Mouse (Mus musculus) thymus, postnatal 0 days (tissue): Measurements from ENCODE around the gene Sprr2e. TPM values are rescaled to one million over a fixed set of nuclear protein-coding genes. Genes with fewer than 3 reads are reported as not detected.

Source experiments
- DNase-seq: peaks from one replicate; pipeline ENCODE4 v3.0.0-alpha.2; 2015; ENCODE audit warnings: low spot score
- polyA plus RNA-seq: library from polyadenylated mRNA; unstranded; fragments of >200 nt; fragmentation: Nextera tagmentation; extraction: Ambion mirVana; gene quantifications from 2 replicates; pipeline ENCODE4 v1.2.1, GENCODE M21; 2015

Sprr2e gene
- 0.22 and 0.38 TPM in 2 replicates for polyA plus RNA-seq

DNA sequence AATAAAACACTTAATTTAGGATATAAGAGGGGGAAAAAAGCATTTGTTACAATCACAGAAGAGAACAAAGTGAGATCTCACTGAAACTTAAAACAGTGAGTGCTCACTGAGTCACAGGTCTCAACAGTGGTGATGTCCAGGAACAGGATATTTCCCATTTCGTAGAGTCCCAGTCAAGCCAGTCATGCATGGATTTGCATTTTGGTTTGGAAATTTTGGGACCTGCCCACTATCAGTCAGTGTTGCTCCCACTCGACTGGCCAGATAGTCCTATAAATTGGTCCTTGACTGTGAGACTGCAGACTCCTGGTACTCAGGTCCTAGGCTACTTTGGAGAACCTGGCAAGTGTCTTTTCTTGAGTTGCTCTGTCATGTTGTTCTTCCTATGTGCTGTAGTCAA, at the start of gene Sprr2e:
TSS of gene Sprr2e (plus strand) at position 301 of the 400 bp plus-strand sequence.
- DNase-seq = no peak

GRCm38 (mm10) chr3:92307406-92307805, 44.5 kb upstream of the Sprr2e start:
- DNase-seq = no peak

DNA sequence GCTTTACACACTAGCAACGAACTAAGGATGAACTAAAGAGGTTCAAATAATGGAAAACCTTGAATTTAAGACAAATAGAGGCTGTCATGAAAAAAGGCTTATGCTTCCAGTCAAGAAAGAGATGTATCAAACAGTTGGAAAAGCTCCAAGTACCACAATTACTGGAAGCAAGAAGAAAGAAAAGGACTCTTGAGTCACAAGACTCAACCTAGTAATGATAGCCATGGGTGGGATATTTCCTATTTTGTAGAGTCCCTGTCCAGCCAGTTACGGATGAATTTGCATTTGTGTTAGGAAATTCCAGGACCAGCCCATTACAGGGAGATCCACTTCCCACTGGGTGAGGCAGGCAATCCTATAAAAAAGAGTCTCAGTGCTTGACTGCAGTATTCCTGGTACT, 35.6 kb upstream of the Sprr2e start, which contains the start of gene Sprr2b:
TSS of gene Sprr2b (plus strand) at position 301 of the 400 bp plus-strand sequence.
- no peak for DNase-seq

DNA sequence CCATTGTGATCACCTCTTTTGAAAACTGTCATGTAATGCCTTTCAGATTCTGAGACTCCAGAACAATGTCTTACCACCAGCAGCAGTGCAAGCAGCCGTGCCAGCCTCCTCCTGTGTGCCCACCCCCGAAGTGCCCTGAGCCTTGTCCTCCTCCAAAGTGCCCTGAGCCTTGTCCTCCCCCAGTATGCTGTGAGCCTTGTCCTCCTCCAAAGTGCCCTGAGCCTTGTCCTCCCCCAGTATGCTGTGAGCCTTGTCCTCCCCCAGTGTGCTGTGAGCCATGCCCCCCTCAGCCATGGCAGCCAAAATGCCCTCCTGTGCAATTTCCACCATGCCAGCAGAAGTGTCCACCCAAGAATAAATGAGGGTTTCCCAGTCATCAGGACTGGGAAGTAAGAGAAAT, 34.6 kb upstream of the Sprr2e start:
- DNase-seq = no peak

DNA sequence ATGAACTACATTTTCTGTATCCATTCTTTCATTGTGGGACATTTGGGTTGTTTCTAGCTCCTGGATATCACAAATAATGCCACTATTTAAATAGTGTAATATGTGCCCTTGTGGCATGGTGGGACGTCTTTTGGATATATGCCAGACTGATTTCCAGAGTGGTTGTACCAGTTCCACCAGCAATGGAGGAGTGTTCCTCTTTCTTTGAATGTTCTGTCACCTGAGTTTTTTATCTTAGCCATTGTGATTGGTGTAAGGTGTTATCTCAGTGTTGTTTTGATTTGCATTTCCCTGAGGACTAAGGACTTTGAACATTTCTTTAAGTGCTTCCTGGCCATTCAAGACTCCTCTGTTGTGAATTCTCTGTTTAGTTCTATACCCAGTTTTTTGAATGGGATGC, 15.7 kb upstream of the Sprr2e start:
- DNase-seq = no peak

GRCm38 (mm10) chr3:92338840-92339239, 13.1 kb upstream of the Sprr2e start, which contains the start of gene Sprr2d:
TSS of gene Sprr2d (plus strand) at chr3:92339140.
- DNase-seq = no peak

DNA sequence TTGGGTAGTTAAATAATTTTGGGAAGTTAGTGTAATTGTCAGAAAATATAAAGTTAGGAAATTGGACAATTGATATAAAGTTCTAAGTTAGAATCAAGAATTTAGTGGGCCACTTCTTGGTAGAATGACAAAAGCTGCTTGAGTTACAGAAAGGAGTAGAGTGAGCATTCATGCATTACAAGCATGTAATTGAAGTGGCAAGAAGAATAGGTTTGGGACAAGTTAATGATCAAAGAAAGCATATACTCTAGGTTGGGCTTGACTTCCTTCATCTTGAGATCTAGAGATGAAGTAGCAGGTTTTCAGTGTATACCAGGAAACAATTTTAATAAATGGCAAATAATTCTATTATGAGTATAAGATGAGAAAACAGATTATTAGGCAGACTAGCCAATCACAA, 9.7 kb downstream of the Sprr2e start:
- DNase-seq = no peak

DNA sequence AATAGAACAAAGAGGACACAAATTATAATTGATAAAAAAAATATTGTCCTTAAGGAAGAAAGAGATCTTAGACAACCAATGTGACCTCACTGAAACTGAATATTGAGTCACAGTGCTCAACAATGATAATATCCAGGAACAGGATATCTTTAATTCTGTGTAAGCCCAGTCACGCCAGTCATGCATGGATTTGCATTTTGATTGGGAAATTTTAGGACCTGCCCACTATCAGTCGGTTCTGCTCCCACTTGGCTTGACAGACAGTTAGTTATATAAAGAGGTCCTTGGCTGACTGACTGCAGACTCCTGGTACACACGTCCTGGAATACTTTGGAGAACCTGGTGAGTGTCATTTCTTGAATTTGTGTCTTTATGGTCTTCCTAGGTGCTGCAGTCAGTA, 12.9 kb downstream of the Sprr2e start, which contains the start of gene Sprr2f:
TSS of gene Sprr2f (plus strand) at position 301 of the 400 bp plus-strand sequence.
- no peak for DNase-seq

GRCm38 (mm10) chr3:92373613-92374012, 21.7 kb downstream of the Sprr2e start:
- DNase-seq = no peak

DNA sequence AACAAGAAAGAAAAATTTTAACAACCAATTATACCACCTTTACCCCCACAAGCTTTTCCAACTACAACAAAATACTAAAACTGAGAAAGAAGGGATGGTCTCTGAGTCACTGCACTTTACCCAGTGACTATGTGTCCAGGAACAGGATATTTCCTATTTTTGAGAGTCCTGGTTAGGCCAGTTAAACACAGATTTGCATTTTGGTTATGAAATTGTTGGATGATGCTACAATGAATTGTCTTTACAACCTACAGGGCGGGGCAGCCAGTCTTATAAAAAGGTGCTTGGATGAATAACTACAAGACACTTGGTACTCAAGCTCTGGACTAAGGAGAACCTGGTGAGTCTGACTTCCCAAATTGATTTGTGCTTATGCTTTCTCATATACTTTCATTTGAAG, 33.4 kb downstream of the Sprr2e start, which contains the start of gene Sprr2h:
TSS of gene Sprr2h (plus strand) at position 301 of the 400 bp plus-strand sequence.
- no peak for DNase-seq

GRCm38 (mm10) chr3:92394301-92394700, 42.4 kb downstream of the Sprr2e start:
- DNase-seq = no peak

Other genes starting within 250 kb of the Sprr2e start
- 0.61 and 0.67 TPM in 2 replicates for gene Prr9, start 228.2 kb upstream of the Sprr2e start, polyA plus RNA-seq
- gene Lelp1, start 209.4 kb upstream of the Sprr2e start, polyA plus RNA-seq = not detected in 2 replicates
- gene Sprr2a1, start 136.3 kb upstream of the Sprr2e start, polyA plus RNA-seq = 2.0 and 2.5 TPM in 2 replicates
- 246 and 255 TPM in 2 replicates for gene Sprr2a2, start 136.2 kb upstream of the Sprr2e start, polyA plus RNA-seq
- 17.8 and 22.9 TPM in 2 replicates for gene Sprr2a3, start 66.7 kb upstream of the Sprr2e start, polyA plus RNA-seq
- gene Sprr2b, start 35.5 kb upstream of the Sprr2e start, polyA plus RNA-seq = 0.51 and 0.96 TPM in 2 replicates
- 1.1 and 1.4 TPM in 2 replicates for gene Sprr2d, start 13.0 kb upstream of the Sprr2e start, polyA plus RNA-seq
- gene Sprr2f, start 13.0 kb downstream of the Sprr2e start, polyA plus RNA-seq = 1.3 and 1.5 TPM in 2 replicates
- 0.39 TPM in 1 of 2 replicates, not detected in the other for gene Sprr2h, start 33.5 kb downstream of the Sprr2e start, polyA plus RNA-seq
- gene Sprr2i, start 55.8 kb downstream of the Sprr2e start, polyA plus RNA-seq = 1.7 and 2.3 TPM in 2 replicates
- gene Sprr2j-ps, start 65.9 kb downstream of the Sprr2e start, polyA plus RNA-seq = 0.19 and 0.29 TPM in 2 replicates
- 9.3 and 9.4 TPM in 2 replicates for gene Gm9774, start 77.3 kb downstream of the Sprr2e start, polyA plus RNA-seq
- gene Sprr2k, start 80.4 kb downstream of the Sprr2e start, polyA plus RNA-seq = 0.46 and 0.49 TPM in 2 replicates
- 0.68 and 1.1 TPM in 2 replicates for gene Sprr1b, start 86.6 kb downstream of the Sprr2e start, polyA plus RNA-seq
- 1.4 TPM in 1 of 2 replicates, not detected in the other for gene Sprr3, start 106.6 kb downstream of the Sprr2e start, polyA plus RNA-seq
- gene Sprr1a, start 133.8 kb downstream of the Sprr2e start, polyA plus RNA-seq = 14.9 and 17.7 TPM in 2 replicates
- 1.1 TPM in 1 of 2 replicates, not detected in the other for gene Sprr4, start 148.3 kb downstream of the Sprr2e start, polyA plus RNA-seq
- 0.46 TPM in 1 of 2 replicates, not detected in the other for gene 2310046K23Rik, start 182.4 kb downstream of the Sprr2e start, polyA plus RNA-seq
- 0.14 and 0.25 TPM in 2 replicates for gene Ivl, start 221.6 kb downstream of the Sprr2e start, polyA plus RNA-seq
- 0.16 TPM in 1 of 2 replicates, not detected in the other for gene Smcp, start 236.9 kb downstream of the Sprr2e start, polyA plus RNA-seq